Mouse (Mus musculus) frontal cortex, postnatal 10 days (tissue): Measurements from ENCODE around the gene Bche.

Experiments
- DNase-seq, 2 experiments: peaks; one replicate each; pipeline ENCODE4 v3.0.0; 2022; ENCODE audit warnings: low spot score in 2 of 2, mixed read lengths in 1 of 2

Bche gene

DNA sequence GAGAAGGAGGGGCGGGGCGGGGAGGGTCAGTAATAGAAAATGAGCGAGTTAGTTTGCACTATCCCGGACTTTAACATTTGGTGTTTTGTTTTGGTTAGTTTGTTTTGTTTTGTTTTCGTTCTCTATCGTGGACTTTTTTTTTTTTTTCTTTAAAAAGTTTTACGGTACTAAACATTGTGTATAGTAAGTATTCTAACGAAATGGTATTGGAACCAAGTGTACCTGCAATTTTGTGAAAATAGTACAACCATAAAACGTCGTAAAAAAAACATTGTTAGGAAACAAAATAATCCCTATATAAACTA lies at the start of gene Bche:
Gene Bche (minus strand): TSS at position 6 of the 305 bp plus-strand sequence.
- no peak for DNase-seq

DNA sequence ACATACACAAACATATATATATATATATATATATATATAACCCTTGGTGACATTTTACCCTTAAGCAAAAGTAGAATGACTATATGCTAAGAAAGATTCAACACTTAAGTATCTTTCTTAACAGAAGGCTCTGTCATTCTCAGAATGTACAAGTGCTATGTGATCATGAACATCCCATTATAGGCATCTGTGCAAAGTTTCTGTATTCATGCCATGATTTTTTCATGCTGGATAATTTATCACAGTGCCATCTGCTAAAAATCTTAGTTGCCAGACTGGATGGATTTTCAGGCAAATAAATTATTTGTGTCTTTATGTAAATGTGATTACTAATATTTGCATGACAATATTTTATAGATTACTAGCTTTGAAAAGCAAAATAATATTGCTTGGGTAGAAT lies 33.8 kb upstream of the Bche start:
- DNase-seq, result no peak

GRCm38 (mm10) chr3:73731677-73732076 lies 23.5 kb upstream of the Bche start:
- no peak for DNase-seq

DNA sequence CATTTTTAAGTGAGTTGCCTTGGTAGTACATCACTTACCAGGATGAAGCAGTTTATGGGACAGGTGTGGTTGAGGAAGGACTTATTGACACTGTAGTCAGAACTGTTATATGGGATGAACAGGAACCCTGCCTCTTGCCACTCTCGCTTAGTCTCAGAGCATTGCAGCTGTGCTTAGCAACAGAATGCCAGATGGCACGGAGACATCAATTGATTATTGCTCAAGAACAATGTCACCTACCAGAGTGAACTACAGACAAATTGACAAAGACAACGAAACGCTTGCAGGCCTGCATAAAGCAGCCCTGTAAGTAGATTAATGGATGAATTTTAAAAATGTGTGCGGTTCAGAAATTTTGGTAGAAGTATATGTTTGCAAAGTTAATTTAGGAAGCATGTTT lies 21.3 kb upstream of the Bche start:
- DNase-seq, result no peak

GRCm38 (mm10) chr3:73725711-73726110 lies 17.5 kb upstream of the Bche start:
- no peak for DNase-seq

GRCm38 (mm10) chr3:73724869-73725268 lies 16.7 kb upstream of the Bche start:
- no peak for DNase-seq

- no peak for DNase-seq
Measured at GRCm38 (mm10) chr3:73717610-73718284, 9.5 kb upstream of the Bche start.

DNA sequence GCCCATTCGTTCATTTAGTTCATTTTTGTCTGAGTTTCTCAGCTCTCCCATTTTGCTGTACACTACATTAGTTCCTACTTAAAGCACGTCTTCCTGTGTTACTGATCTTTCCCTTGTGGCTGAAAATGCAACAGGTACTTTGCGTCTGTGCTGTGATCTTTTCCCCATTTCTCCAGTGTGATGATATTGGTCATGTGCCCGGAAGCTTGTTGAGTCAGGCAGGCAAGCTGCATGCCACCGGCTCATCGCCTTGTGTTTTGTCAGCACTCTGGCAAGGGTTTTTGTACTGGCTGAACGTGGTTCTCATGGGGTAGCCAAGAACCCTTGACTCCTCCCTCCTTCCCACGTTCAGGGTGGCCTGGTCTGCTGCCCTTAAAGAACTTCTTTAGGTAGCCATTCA lies 1.7 kb upstream of the Bche start:
- no peak for DNase-seq

- peak; percentile 10 to 40 for DNase-seq
Measured at GRCm38 (mm10) chr3:73707461-73708409, 480 bp downstream of the Bche start.

DNA sequence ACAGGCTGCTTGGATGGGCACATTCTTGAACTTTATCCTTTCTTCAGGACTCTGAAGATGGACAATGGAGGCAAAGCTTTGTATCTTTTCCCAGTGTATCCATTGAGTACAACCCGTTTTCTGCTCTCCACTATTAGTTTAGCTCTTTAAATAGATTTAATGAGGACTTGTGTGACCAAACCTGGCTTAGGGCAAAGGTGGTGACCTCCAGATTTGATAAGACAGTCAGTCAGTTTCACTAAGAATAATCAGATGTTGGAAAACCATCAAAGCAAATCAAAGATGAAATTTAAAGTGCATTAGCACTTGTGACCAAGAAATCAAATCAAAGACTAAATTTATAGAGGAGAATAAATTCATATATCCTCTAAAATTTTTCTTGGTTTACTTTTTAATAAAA lies 1.7 kb downstream of the Bche start:
- DNase-seq, result no peak

DNA sequence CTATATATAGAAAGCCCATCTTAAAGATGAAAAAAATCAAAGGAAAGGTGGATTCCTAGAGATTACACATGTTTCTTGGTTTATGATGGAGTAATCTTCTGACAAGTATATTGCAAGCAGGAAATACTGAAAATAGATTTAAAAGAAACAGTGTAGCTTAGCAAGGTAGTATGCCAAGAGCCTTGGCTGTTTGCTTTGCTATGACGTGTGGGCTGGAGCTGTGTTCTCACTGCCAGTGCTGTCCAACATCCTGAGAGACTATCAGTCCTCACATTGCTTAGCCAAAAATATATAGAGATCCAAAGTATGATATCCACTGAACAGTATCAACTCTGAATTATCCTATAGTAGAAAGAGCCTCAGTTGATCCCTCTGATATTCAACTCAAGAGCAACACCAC lies 9.3 kb downstream of the Bche start:
- DNase-seq, result no peak

DNA sequence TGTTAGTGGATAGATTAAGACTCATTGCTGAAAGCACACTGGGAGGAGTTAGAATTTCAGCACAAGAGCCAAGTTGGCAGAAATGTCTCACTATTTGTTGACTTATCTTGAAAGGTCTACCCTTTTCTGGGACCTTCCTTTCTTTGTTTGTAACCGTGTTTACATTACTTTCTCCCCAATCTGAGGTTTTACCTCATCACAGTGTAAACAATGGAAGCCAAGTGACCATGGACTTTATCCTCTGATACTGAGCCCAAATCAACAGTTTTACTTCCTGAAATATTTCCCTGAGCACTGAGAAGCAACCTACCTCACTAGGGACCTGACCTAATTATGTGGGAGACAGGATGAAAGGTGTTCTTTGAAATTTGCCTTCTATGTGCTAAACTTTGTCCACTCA lies 34.9 kb downstream of the Bche start:
- no peak for DNase-seq

DNA sequence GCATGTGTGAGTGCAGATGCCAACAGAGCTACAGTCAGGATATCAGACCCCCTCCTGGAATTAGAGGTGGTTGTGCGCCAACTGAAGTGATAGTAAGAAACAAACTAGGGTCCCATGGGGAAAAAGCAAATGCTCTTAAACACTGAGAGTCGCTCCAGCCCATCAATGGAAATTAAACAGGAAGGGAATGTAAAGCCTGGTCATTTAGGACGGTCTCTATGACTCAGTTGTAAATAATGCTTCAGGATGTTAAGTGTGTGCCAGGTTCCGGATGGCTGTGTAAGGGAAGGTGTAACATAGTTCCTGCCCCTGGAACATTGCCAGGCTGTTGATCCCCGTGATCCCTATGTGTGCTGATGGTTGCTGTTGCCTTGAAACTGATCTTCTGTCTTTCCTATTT lies 40.0 kb downstream of the Bche start:
- no peak for DNase-seq

DNA sequence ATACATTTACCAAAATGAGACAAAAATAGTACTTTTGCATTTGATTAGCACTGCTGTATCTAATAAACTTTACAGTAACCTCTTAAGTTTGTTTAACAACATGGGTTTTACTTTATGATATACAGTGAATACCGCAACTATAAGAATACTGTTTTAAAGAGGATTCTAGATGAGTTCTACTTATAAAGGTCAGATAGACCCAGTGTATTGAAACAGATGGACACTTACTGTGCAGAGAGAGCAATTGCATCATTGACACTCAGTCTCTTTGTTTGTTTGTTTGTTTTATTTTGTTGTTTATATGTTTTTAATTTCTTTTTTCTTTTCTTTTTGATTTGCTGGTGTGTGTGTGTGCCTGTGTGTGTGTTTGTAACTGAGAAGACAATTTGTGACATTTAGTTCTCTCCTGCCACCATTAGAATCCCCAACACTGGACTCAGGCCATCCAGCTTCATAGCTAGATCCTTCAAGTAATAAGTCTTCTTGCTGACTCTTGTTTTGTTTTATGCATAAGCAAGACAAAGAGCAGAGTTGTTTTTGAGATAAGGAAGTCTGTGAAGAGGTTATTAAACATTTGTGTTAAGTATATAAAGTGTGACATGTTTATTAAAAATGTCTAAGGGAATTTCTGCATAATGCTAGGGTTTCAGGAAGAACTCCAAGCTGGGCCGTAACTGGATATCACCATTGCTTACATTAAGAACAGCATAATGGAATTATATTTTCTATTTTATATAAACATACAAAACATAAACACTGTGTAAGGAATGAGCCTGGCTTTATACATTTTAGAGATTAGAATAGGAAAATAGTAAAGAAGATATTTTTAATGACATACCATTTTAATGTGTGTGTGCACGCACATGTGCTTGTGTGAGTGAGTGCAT lies 40.7 kb downstream of the Bche start:
- DNase-seq, result no peak

DNA sequence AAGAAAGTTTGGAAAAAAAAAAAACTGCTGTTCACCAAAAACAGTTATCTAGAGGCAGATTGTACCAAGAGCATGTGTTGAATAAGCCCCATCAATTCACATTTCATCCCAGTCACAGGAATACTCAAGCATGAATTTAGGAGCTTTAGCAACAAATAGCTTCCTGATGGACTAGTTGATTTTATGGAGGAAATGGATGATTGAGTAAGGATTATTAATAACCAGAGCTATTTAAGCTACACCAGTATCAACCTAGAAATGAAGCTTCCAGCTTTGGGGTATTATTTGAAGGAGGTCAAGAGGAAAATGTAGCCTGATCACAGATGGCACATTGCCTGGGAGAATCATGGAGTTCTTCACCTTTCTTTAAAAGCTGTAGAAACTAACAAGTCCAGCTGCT lies 57.9 kb downstream of the Bche start:
- DNase-seq, result no peak

DNA sequence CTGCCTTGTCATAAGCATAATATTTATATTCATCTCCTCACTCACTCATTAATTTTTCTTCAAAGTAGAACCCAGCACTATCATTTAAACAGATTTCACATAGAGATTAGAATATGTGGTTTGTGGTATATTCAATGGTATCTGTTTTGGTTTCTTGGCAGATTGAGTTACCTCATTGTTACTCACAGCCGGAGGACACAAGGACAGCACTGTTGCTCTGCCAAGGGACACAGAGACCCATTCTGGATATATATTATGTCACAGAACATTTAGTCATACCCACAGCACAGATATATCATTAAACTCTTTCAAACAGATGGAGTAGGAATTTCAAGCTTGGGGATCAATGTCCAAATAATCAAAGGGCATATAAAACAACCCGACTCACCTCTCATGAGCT lies 61.2 kb downstream of the Bche start:
- no peak for DNase-seq

GRCm38 (mm10) chr3:73611421-73611820 lies 96.8 kb downstream of the Bche start:
- DNase-seq, result no peak

DNA sequence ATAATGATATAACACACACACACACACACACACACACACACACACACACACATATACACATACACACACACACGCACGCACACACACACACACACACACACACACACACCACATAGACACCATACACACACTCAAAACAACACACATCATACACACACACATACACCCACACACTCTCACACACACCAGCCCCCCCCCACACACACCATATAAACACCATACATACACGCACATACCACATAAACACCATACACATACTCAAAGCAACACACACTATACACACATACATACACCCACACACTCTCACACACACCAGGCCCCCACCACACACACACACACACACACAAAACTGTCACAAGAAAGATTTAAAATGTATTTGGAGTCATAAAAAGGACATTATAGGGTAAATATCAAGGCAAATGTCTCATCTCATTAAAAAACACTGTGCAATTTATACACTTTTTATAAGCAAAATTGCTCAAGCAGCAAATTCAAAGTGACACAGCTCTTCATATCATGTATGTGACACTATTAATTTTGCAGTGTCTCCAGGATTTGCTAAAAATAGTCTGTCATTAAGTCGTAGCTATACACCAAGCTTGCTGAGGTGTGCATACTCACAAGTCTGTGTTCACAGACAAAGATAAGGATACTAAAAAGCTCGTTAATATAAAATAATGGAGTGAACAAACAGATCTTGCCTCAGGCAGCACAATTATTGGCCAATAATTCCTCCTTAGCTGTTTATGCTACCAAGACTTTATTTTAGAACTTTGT lies 116.3 kb downstream of the Bche start:
- no peak for DNase-seq
